Mouse (Mus musculus) telencephalon, adult 2 months (tissue): ENCODE data around the gene Zkscan1.

Experiments used
- DNase-seq: peaks from one replicate; pipeline ENCODE4 v3.0.0-alpha.2; 2011; ENCODE audit warnings: low read depth, low spot score

Gene Zkscan1

DNA sequence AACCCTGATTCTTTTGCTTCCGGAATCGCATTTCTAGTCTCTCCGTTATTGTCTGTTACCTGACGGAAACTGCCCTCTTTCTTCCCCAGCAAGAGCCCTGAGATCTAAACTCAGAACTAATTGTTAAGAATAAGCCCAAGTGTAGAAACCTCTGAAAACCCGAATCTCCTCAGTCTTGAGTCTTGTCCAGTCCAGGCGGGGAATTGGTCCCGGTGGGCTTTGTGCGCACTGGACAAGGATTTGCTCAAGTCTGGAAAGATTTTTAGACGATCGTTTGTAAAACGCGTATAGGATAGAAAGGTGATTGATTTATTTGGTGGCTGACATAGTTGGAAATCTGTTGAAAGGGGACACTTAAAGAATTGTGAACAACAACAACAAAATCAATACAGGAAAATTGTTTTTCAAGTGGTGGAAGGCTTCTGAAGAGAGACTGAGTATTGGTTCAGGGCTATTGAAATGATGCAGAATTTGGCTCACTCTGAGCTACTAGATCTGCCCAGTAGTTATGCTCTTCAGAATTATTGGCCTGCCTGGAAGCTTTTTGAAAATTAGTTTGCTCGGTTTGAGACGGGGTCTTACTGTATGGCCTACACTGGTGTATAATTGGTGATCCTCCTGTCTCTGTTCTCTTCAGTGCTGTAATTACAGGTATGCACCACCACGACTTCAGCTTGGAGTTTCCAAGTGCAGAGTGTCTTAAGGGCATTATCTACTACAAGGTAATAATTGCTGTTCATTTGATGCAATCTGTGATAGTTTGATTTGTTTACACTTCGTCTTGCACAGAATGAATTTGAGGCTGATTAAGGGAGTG, 32.5 kb downstream of the Zkscan1 start:
- no peak for DNase-seq

- no peak for DNase-seq
Observed at GRCm38 (mm10) chr5:138118041-138118440, 33.2 kb downstream of the Zkscan1 start.

DNA sequence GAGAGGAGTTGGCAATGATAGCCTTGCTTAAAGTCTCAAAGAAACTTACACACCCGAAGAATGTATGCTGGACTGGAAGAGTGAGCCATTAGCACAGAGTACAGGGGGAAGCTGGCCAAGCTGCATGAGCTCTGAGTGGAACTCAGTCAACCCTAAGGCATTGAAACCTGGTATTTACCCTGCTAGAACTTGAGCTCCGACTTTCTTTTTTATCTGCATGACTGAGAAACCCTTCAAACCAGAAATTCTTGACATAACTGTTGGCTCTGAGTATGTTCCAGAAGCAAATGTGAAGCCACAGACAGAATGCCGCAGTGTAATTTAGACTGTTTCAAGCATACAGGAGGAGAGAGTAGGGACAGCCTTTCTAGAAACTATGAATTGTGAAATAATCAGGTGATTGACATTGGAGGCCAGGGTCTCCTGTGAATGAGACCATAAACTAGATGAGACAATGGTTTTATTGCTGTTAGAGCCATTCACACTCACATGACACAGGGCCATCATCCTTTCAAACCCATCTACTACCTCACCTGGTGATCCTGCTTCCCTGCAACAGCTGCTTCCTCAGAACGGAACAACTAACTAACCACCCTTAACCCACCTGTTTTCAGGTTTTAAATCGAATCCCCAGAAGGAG, 47.7 kb downstream of the Zkscan1 start:
- no peak for DNase-seq

GRCm38 (mm10) chr5:138137257-138137656, 52.4 kb downstream of the Zkscan1 start:
- DNase-seq, result no peak

GRCm38 (mm10) chr5:138137935-138138549, 53.2 kb downstream of the Zkscan1 start:
- no peak for DNase-seq

DNA sequence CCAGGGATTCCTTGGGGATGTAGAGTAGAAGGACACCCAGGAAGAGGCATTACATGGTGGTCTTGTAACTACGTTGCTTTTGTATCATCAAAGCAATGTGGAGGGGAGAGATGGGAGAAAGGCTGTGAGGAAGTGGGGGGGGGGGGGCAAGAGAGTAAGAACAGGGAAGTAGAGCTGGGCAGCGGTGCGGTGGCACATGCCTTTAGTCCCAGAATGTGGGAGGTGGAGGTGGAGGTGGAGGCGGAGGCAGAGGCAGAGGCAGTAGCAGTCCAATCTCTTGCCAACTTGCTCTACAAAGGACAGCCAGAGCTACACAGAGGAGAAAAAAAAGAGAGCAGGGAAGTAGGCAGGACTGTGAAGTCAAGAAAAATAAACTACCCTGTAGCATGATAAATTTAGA, 53.7 kb downstream of the Zkscan1 start:
- no peak for DNase-seq

GRCm38 (mm10) chr5:138154390-138154789, 69.5 kb downstream of the Zkscan1 start:
- DNase-seq, result no peak

GRCm38 (mm10) chr5:138155443-138155976, 70.6 kb downstream of the Zkscan1 start, which contains the start of gene Zfp113:
Gene Zfp113, minus strand, starts transcription at chr5:138155744.
- peak; percentile 98 for DNase-seq
